28 mouse cellular contexts compared by ENCODE assay signal in the genomic region with DNA sequence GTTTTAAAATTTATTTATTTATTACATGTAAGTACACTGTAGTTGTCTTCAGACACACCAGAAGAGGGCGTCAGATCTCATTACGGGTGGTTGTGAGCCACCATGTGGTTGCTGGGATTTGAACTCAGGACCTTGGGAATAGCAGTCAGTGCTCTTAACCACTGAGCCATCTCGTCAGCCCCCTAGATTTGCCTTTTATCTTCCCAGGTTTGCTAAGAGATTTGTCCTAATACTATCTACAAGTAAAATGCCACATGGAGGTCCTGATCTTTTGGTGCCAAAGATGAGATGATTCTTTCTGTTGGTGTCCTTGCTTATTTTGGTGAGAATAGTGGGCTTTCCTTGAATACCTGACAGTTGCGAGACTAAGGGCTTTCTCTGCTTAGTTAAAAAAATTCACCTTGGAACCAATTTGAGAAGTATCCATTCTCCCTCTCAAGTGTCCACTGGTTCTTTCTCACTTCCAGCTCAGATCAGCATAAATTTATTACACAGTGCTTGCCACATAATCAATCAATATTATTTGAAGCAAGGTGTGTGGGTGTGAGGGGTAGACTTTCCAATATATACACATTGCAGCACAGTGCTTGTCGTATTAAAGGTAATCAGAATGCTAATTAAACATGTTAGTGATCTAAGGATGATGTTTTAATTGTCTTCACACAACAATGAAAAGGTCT. TPM values are rescaled to one million over a fixed set of nuclear protein-coding genes. Genes with fewer than 3 reads are reported as not detected.
DNase-seq lines count a peak whose midpoint lies in the region; ATAC-seq and TF ChIP-seq lines count a peak whose summit lies in the region.
"Had no signal": no experiment of that assay in that cellular context is flagged by ENCODE, and none has a peak within 500 bp of the region (broad histone marks: within the 10 kb centered on the region; RNA-seq: fewer than 3 reads in every experiment).

No protein-coding gene starts in this region.

- no peak overlapping the region for H3K4me2 ChIP-seq in kidney, embryonic 14.5 days (replicated peaks; ENCODE audit: low read depth, low read length)
- no peak overlapping the region for H3K4me2 ChIP-seq in kidney, embryonic 16.5 days (replicated peaks; ENCODE audit: low read depth, low read length)
- H3K4me2 ChIP-seq in CH12.LX (ENCODE audit: insufficient read depth, low read depth, poor library complexity, severe bottlenecking): no peak overlapping the region
- H3K4me2 ChIP-seq: embryonic facial prominence, embryonic 12.5 days; forebrain, embryonic 13.5 days; forebrain, embryonic 15.5 days had no signal

- no peaks in the 10 kb centered on the region for H3K27me3 ChIP-seq in kidney, embryonic 14.5 days (ENCODE audit: control insufficient read depth, insufficient read depth, low read length)
- H3K27me3 ChIP-seq in kidney, embryonic 16.5 days (ENCODE audit: insufficient read depth, low read length): no peaks in the 10 kb centered on the region
- H3K27me3 ChIP-seq in CH12.LX (replicated peaks) (no peaks in the 10 kb centered on the region), MEL (ENCODE audit: control insufficient read depth in 1 of 2, insufficient read depth in 2 of 2, low read length in 2 of 2) (no peaks in the 10 kb centered on the region)
- H3K27me3 ChIP-seq: embryonic facial prominence, embryonic 12.5 days; forebrain, embryonic 13.5 days; forebrain, embryonic 15.5 days had no signal

- no peaks in the 10 kb centered on the region for H3K4me1 ChIP-seq in kidney, embryonic 14.5 days (ENCODE audit: control insufficient read depth, insufficient read depth, low read length)
- 0 out of 2 replicates have a peak, but pooled peaks cover 7% of the 10 kb centered on the region for H3K4me1 ChIP-seq in kidney, embryonic 16.5 days (ENCODE audit: insufficient read depth, low read length)
- H3K4me1 ChIP-seq in CH12.LX (ENCODE audit: control insufficient read depth in 1 of 2, insufficient read depth in 2 of 2) (peaks cover 8 to 20% of the 10 kb centered on the region in 2 experiments; a peak in 3 of 4 replicates), MEL (ENCODE audit: control insufficient read depth in 1 of 2, insufficient read depth in 2 of 2, low read length in 2 of 2) (no peaks in the 10 kb centered on the region)
- H3K4me1 ChIP-seq: embryonic facial prominence, embryonic 10.5 days; embryonic facial prominence, embryonic 12.5 days; forebrain, embryonic 13.5 days; forebrain, embryonic 15.5 days had no signal

- H3K4me3 ChIP-seq in kidney, embryonic 14.5 days (ENCODE audit: low read length): no peak overlapping the region
- H3K4me3 ChIP-seq in kidney, embryonic 16.5 days (ENCODE audit: low read length): no peak overlapping the region
- H3K4me3 ChIP-seq in CH12.LX (replicated peaks in 1 of 3; ENCODE audit: low read depth in 2 of 3, low read length in 2 of 3, poor library complexity in 1 of 3) (no peak overlapping the region), MEL (ENCODE audit: control insufficient read depth in 1 of 2, insufficient read depth in 1 of 2, low read depth in 2 of 2, low read length in 2 of 2) (no peak overlapping the region)
- H3K4me3 ChIP-seq: embryonic facial prominence, embryonic 10.5 days; embryonic facial prominence, embryonic 12.5 days; forebrain, embryonic 13.5 days; forebrain, embryonic 15.5 days had no signal

- TF ChIP-seq RAD21 in CH12.LX (IDR thresholded peaks at IDR 0.05; ENCODE audit: low read depth, low read length): no peak
- no peak for TF ChIP-seq RAD21 in MEL (IDR thresholded peaks at IDR 0.05; ENCODE audit: low read depth, low read length)

- 65% methylated on average over 5 of the region's 5 CpGs for WGBS in kidney, embryonic 14.5 days
- 59% methylated on average over 5 of the region's 5 CpGs for WGBS in kidney, embryonic 16.5 days

- H3K27ac ChIP-seq in kidney, embryonic 14.5 days (ENCODE audit: low read depth, low read length): no peak overlapping the region
- no peak overlapping the region for H3K27ac ChIP-seq in kidney, embryonic 16.5 days (ENCODE audit: low read length)
- no peak overlapping the region for H3K27ac ChIP-seq in CH12.LX (ENCODE audit: insufficient read depth, low read depth)
- H3K27ac ChIP-seq in MEL (ENCODE audit: control insufficient read depth, low read depth, low read length): no peak overlapping the region
- H3K27ac ChIP-seq: embryonic facial prominence, embryonic 10.5 days; embryonic facial prominence, embryonic 12.5 days; forebrain, embryonic 13.5 days; forebrain, embryonic 15.5 days had no signal

- no peaks in the 10 kb centered on the region for H3K79me2 ChIP-seq in CH12.LX (replicated peaks; ENCODE audit: control insufficient read depth, extremely low read depth, insufficient read depth, poor library complexity, severe bottlenecking)
- H3K79me2 ChIP-seq in MEL (ENCODE audit: control insufficient read depth, insufficient read depth, low read length, poor library complexity): no peaks in the 10 kb centered on the region

- no peak for TF ChIP-seq POLR2A in CH12.LX (IDR thresholded peaks at IDR 0.05; ENCODE audit: low read depth, low read length)
- no peak for TF ChIP-seq POLR2A in MEL (IDR thresholded peaks at IDR 0.05; ENCODE audit: control insufficient read depth in 1 of 2, insufficient read depth in 1 of 2, low read depth in 1 of 2, low read length in 2 of 2, poor library complexity in 1 of 2)

- peak; percentile 57; the same call in 1 of the 2 replicates for ATAC-seq in kidney, embryonic 14.5 days (ENCODE audit: low FRiP score, low TSS enrichment)
- ATAC-seq in kidney, embryonic 16.5 days (ENCODE audit: low FRiP score, low TSS enrichment): peak; percentile 35
- ATAC-seq: forebrain, embryonic 13.5 days; forebrain, embryonic 15.5 days; forebrain, postnatal 0 days had no signal

- in situ Hi-C loops in CH12.LX (cut with MboI; ENCODE audit: low pct_ligation_motif_present, low pct_unique_long_range_greater_than_20kb, low sequenced_read_pairs): loop anchor here (5.0 kb wide), 1 partner anchor 49 kb away; no protein-coding TSS in a partner anchor

- H3K9me3 ChIP-seq in kidney, embryonic 14.5 days (ENCODE audit: control insufficient read depth, low read length): no peaks in the 10 kb centered on the region
- H3K9me3 ChIP-seq in kidney, embryonic 16.5 days (ENCODE audit: low read length): no peaks in the 10 kb centered on the region
- H3K9me3 ChIP-seq in CH12.LX (replicated peaks; ENCODE audit: low read length) (no peaks in the 10 kb centered on the region), MEL (replicated peaks; ENCODE audit: insufficient read depth, low read length) (no peaks in the 10 kb centered on the region)
- H3K9me3 ChIP-seq: embryonic facial prominence, embryonic 10.5 days; embryonic facial prominence, embryonic 12.5 days; forebrain, embryonic 13.5 days; forebrain, embryonic 15.5 days; G1E had no signal

- H3K9ac ChIP-seq in kidney, embryonic 14.5 days (ENCODE audit: low read depth, low read length): no peak overlapping the region
- H3K9ac ChIP-seq in kidney, embryonic 16.5 days (replicated peaks; ENCODE audit: low read length): no peak overlapping the region
- H3K9ac ChIP-seq in CH12.LX (ENCODE audit: insufficient read depth, low read depth): no peak overlapping the region
- no peak overlapping the region for H3K9ac ChIP-seq in MEL (ENCODE audit: control insufficient read depth, low read depth, low read length, poor library complexity, severe bottlenecking)
- H3K9ac ChIP-seq: embryonic facial prominence, embryonic 12.5 days; forebrain, embryonic 13.5 days; forebrain, embryonic 15.5 days; forebrain, postnatal 0 days had no signal

- H3K36me3 ChIP-seq in kidney, embryonic 14.5 days (ENCODE audit: control insufficient read depth, insufficient read depth, low read length): no peaks in the 10 kb centered on the region
- H3K36me3 ChIP-seq in kidney, embryonic 16.5 days (ENCODE audit: insufficient read depth, low read length): no peaks in the 10 kb centered on the region
- no peaks in the 10 kb centered on the region for H3K36me3 ChIP-seq in CH12.LX (replicated peaks in 1 of 2; ENCODE audit: control insufficient read depth in 1 of 2, insufficient read depth in 1 of 2, low read length in 1 of 2)
- no peaks in the 10 kb centered on the region for H3K36me3 ChIP-seq in MEL (ENCODE audit: control insufficient read depth in 1 of 2, insufficient read depth in 2 of 2, low read length in 2 of 2)
- H3K36me3 ChIP-seq: embryonic facial prominence, embryonic 10.5 days; embryonic facial prominence, embryonic 12.5 days; forebrain, embryonic 15.5 days; G1E had no signal

- TF ChIP-seq CTCF in CH12.LX (conservative IDR thresholded peaks at IDR 0.05 in 1 of 2, IDR thresholded peaks at IDR 0.05 in 1 of 2; ENCODE audit: low read depth in 2 of 2, low read length in 2 of 2): no peak
- TF ChIP-seq CTCF in MEL (IDR thresholded peaks at IDR 0.05 in 2 of 3, conservative IDR thresholded peaks at IDR 0.05 in 1 of 3; ENCODE audit: control insufficient read depth in 1 of 3, insufficient read depth in 1 of 3, low read depth in 2 of 3, low read length in 3 of 3, poor library complexity in 1 of 3, severe bottlenecking in 1 of 3): no peak

- TF ChIP-seq EP300 in CH12.LX (IDR thresholded peaks at IDR 0.05; ENCODE audit: low read length) (no peak), MEL (IDR thresholded peaks at IDR 0.05; ENCODE audit: low read depth in 1 of 2, low read length in 2 of 2) (no peak)

- DNase-seq in kidney, postnatal 10 days: no peak
- DNase-seq in kidney, postnatal 14 days: no peak
- no peak for DNase-seq in CH12.LX (ENCODE audit: extremely low read depth)
- no peak for DNase-seq in MEL (ENCODE audit: low read depth, low spot score)
- no peak for DNase-seq in left cerebral cortex, adult 8-10 months (ENCODE audit: low spot score in 2 of 2)
- DNase-seq in cerebellum, adult 18-20 months: no peak
- DNase-seq: adrenal gland, adult 2 months; adrenal gland, postnatal 10 days; adrenal gland, postnatal 25 days; cerebellum, adult 11 months; cerebellum, adult 2 months; cerebellum, adult 9-10 months; cerebellum, postnatal 10 days; cerebellum, postnatal 25 days; forebrain, postnatal 0 days had no signal

- dilution Hi-C loops in CH12.LX (cut with MboI; ENCODE audit: extremely low pct_ligation_motif_present, extremely low pct_unique_long_range_greater_than_20kb, low sequenced_read_pairs): no loop called here

RNA-seq across cellular contexts. Expression of gene Rnase2b, which starts 5.9 kb away (rescaled TPM):
- polyA plus RNA-seq in kidney, embryonic 14.5 days (2014; fragmentation: Nextera tagmentation; extraction: Ambion mirVana): not detected in 2 replicates
- not detected in 2 replicates for polyA plus RNA-seq in kidney, embryonic 16.5 days (2015; fragmentation: Nextera tagmentation; extraction: Ambion mirVana)
- 1.3 and 1.6 TPM in 2 replicates for total RNA-seq in CH12.LX (2012; rRNA removed)
- total RNA-seq in CH12.LX (2014; rRNA removed): not detected in 2 replicates
- polyA plus RNA-seq in CH12.LX (2012; ENCODE audit: insufficient read length, low read depth): 0.33 TPM in 1 of 2 replicates, not detected in the other
- not detected in 2 replicates for total RNA-seq in MEL (2012; rRNA removed)
- not detected for polyA plus RNA-seq in MEL (2012; ENCODE audit: insufficient read depth in 1 of 2, insufficient read length in 2 of 2, low read depth in 1 of 2, low replicate concordance in 2 of 2, missing spikeins in 1 of 2)
- not detected for total RNA-seq in left cerebral cortex, adult 8-10 months (2022)
- total RNA-seq: adrenal gland, adult 2 months; adrenal gland, postnatal 10 days; adrenal gland, postnatal 25 days; adrenal gland, postnatal 4 days; forebrain, postnatal 0 days; G1E had no signal
- polyA plus RNA-seq: adrenal gland, adult 2 months; brain, embryonic 14.5 days; C2C12; cerebellum, adult 2 months; cortical plate, adult 2 months; embryonic facial prominence, embryonic 10.5 days; embryonic facial prominence, embryonic 12.5 days; embryonic facial prominence, embryonic 14.5 days; forebrain, embryonic 11.5 days; forebrain, embryonic 13.5 days; forebrain, embryonic 15.5 days; forebrain, postnatal 0 days; G1E had no signal

RNA-seq across cellular contexts. Expression of gene Rnase1, which starts 9.6 kb away (rescaled TPM):
- 0.53 and 0.65 TPM in 2 replicates for polyA plus RNA-seq in kidney, embryonic 14.5 days (2014; fragmentation: Nextera tagmentation; extraction: Ambion mirVana)
- 0.26 and 0.66 TPM in 2 replicates for polyA plus RNA-seq in kidney, embryonic 16.5 days (2015; fragmentation: Nextera tagmentation; extraction: Ambion mirVana)
- 0.17 TPM in 1 of 2 replicates, not detected in the other for total RNA-seq in CH12.LX (2012; rRNA removed)
- total RNA-seq in CH12.LX (2014; rRNA removed): not detected in 2 replicates
- polyA plus RNA-seq in CH12.LX (2012; ENCODE audit: insufficient read length, low read depth): not detected in 2 replicates
- not detected in 2 replicates for total RNA-seq in MEL (2012; rRNA removed)
- under 1 TPM in 1 of 2 experiments, not detected in 1; 0.07 TPM for polyA plus RNA-seq in MEL (2012; ENCODE audit: insufficient read depth in 1 of 2, insufficient read length in 2 of 2, low read depth in 1 of 2, low replicate concordance in 2 of 2, missing spikeins in 1 of 2)
- 1 to 10 TPM in 1 of 4 experiments, under 1 TPM in 3; 0.67 to 2.4 (median 0.85) TPM for total RNA-seq in left cerebral cortex, adult 8-10 months (2022)
- total RNA-seq: adrenal gland, postnatal 10 days; adrenal gland, postnatal 25 days; forebrain, postnatal 0 days had no signal
- polyA plus RNA-seq: adrenal gland, adult 2 months; C2C12; embryonic facial prominence, embryonic 10.5 days; embryonic facial prominence, embryonic 12.5 days; forebrain, embryonic 11.5 days; forebrain, embryonic 13.5 days; G1E had no signal

RNA-seq across cellular contexts. Expression of gene Rnase6, which starts 32.5 kb away (rescaled TPM):
- polyA plus RNA-seq in kidney, embryonic 14.5 days (2014; fragmentation: Nextera tagmentation; extraction: Ambion mirVana): 0.38 and 0.49 TPM in 2 replicates
- polyA plus RNA-seq in kidney, embryonic 16.5 days (2015; fragmentation: Nextera tagmentation; extraction: Ambion mirVana): 0.64 and 0.89 TPM in 2 replicates
- total RNA-seq in CH12.LX (2012; rRNA removed) (15.6 and 18.3 TPM in 2 replicates), CH12.LX (2014; rRNA removed) (35.1 and 38.2 TPM in 2 replicates), MEL (2012; rRNA removed) (65.0 and 73.4 TPM in 2 replicates)
- polyA plus RNA-seq in CH12.LX (2012; ENCODE audit: insufficient read length, low read depth) (15.3 and 16.4 TPM in 2 replicates), MEL (2012; ENCODE audit: insufficient read depth in 1 of 2, insufficient read length in 2 of 2, low read depth in 1 of 2, low replicate concordance in 2 of 2, missing spikeins in 1 of 2) (10 to 100 TPM in 1 of 2 experiments, not detected in 1; 49.2 TPM)
- under 1 TPM in 2 of 4 experiments, not detected in 2; 0.24 to 0.32 TPM for total RNA-seq in left cerebral cortex, adult 8-10 months (2022)
- polyA plus RNA-seq: C2C12; embryonic facial prominence, embryonic 10.5 days; forebrain, embryonic 11.5 days; forebrain, embryonic 13.5 days had no signal

RNA-seq across cellular contexts. Expression of gene Eddm3b, which starts 42.0 kb away (rescaled TPM):
- 2.1 and 2.5 TPM in 2 replicates for polyA plus RNA-seq in kidney, embryonic 14.5 days (2014; fragmentation: Nextera tagmentation; extraction: Ambion mirVana)
- 1.5 and 2.2 TPM in 2 replicates for polyA plus RNA-seq in kidney, embryonic 16.5 days (2015; fragmentation: Nextera tagmentation; extraction: Ambion mirVana)
- total RNA-seq in CH12.LX (2012; rRNA removed) (not detected in 2 replicates), CH12.LX (2014; rRNA removed) (not detected in 2 replicates), MEL (2012; rRNA removed) (not detected in 2 replicates)
- polyA plus RNA-seq in CH12.LX (2012; ENCODE audit: insufficient read length, low read depth) (not detected in 2 replicates), MEL (2012; ENCODE audit: insufficient read depth in 1 of 2, insufficient read length in 2 of 2, low read depth in 1 of 2, low replicate concordance in 2 of 2, missing spikeins in 1 of 2) (not detected)
- total RNA-seq in left cerebral cortex, adult 8-10 months (2022): not detected
- total RNA-seq: adrenal gland, adult 2 months; adrenal gland, postnatal 10 days; adrenal gland, postnatal 25 days; forebrain, postnatal 0 days had no signal
- polyA plus RNA-seq: adrenal gland, adult 2 months; brain, embryonic 14.5 days; C2C12; cerebellum, adult 2 months; cortical plate, adult 2 months; embryonic facial prominence, embryonic 12.5 days; embryonic facial prominence, embryonic 14.5 days; forebrain, embryonic 11.5 days; forebrain, embryonic 13.5 days; forebrain, embryonic 15.5 days; G1E had no signal

RNA-seq across cellular contexts. Expression of gene Ang2, which starts 42.8 kb away (rescaled TPM):
- polyA plus RNA-seq in kidney, embryonic 14.5 days (2014; fragmentation: Nextera tagmentation; extraction: Ambion mirVana): not detected in 2 replicates
- polyA plus RNA-seq in kidney, embryonic 16.5 days (2015; fragmentation: Nextera tagmentation; extraction: Ambion mirVana): not detected in 2 replicates
- total RNA-seq in CH12.LX (2012; rRNA removed): not detected in 2 replicates
- total RNA-seq in CH12.LX (2014; rRNA removed): not detected in 2 replicates
- polyA plus RNA-seq in CH12.LX (2012; ENCODE audit: insufficient read length, low read depth): not detected in 2 replicates
- not detected in 2 replicates for total RNA-seq in MEL (2012; rRNA removed)
- polyA plus RNA-seq in MEL (2012; ENCODE audit: insufficient read depth in 1 of 2, insufficient read length in 2 of 2, low read depth in 1 of 2, low replicate concordance in 2 of 2, missing spikeins in 1 of 2): not detected
- 1 to 10 TPM in 1 of 4 experiments, not detected in 3; 1.3 TPM for total RNA-seq in left cerebral cortex, adult 8-10 months (2022)
- total RNA-seq: adrenal gland, adult 2 months; adrenal gland, postnatal 10 days; adrenal gland, postnatal 25 days; adrenal gland, postnatal 4 days; forebrain, postnatal 0 days; G1E had no signal
- polyA plus RNA-seq: adrenal gland, adult 2 months; brain, embryonic 14.5 days; cerebellum, adult 2 months; cortical plate, adult 2 months; embryonic facial prominence, embryonic 10.5 days; embryonic facial prominence, embryonic 12.5 days; embryonic facial prominence, embryonic 14.5 days; forebrain, embryonic 11.5 days; forebrain, embryonic 13.5 days; forebrain, embryonic 15.5 days; forebrain, postnatal 0 days; G1E had no signal
